Mouse (Mus musculus) limb, embryonic 14.5 days (tissue): ENCODE data around the gene Mpped2. TPM values are rescaled to one million over a fixed set of nuclear protein-coding genes. Genes with fewer than 3 reads are reported as not detected.

Experiments used
- ATAC-seq: fragments of 200-750 bp; cut with Nextera tagmentation; 2 replicates; pipeline ENCODE4 v1.8.0; 2017; ENCODE audit warnings: low read depth, moderate number of reproducible peaks, moderate TSS enrichment; ENCODE audit not compliant: low FRiP score
- DNase-seq: peaks from one replicate; pipeline ENCODE4 v3.0.0-alpha.2; 2015; ENCODE audit warnings: low spot score
- H3K27ac ChIP-seq: fragments of 300-500 bp; sonication (generic); replicated peaks from 2 replicates; pipeline ENCODE4 v1.5.1; 2014; ENCODE audit warnings: low read depth, mild to moderate bottlenecking, low read length, moderate library complexity, mixed read lengths
- H3K27me3 ChIP-seq: fragments of 300-500 bp; sonication (generic); 2 replicates; pipeline ENCODE4 v1.6.1; 2014; ENCODE audit warnings: low read length, mixed read lengths; ENCODE audit not compliant: control insufficient read depth, insufficient read depth
- H3K36me3 ChIP-seq: fragments of 300-500 bp; sonication (generic); 2 replicates; pipeline ENCODE4 v1.6.1; 2014; ENCODE audit warnings: mild to moderate bottlenecking, low read length, moderate library complexity, mixed read lengths; ENCODE audit not compliant: control insufficient read depth, insufficient read depth
- H3K4me1 ChIP-seq: fragments of 300-500 bp; sonication (generic); 2 replicates; pipeline ENCODE4 v1.6.1; 2014; ENCODE audit warnings: antibody characterized with exemption, low read length, mixed read lengths; ENCODE audit not compliant: control insufficient read depth, insufficient read depth
- H3K4me2 ChIP-seq: fragments of 300-500 bp; sonication (generic); replicated peaks from 2 replicates; pipeline ENCODE4 v1.6.1; 2014; ENCODE audit warnings: low read depth, mild to moderate bottlenecking, low read length, moderate library complexity; ENCODE audit not compliant: severe bottlenecking
- H3K4me3 ChIP-seq: fragments of 300-500 bp; sonication (generic); replicated peaks from 2 replicates; pipeline ENCODE4 v1.5.1; 2014; ENCODE audit warnings: low read length
- H3K9ac ChIP-seq: fragments of 300-500 bp; sonication (generic); 2 replicates; pipeline ENCODE4 v1.6.1; 2014; ENCODE audit warnings: mild to moderate bottlenecking, low read depth, low read length, moderate library complexity; ENCODE audit not compliant: severe bottlenecking
- H3K9me3 ChIP-seq: fragments of 300-500 bp; sonication (generic); 2 replicates; pipeline ENCODE4 v1.6.1; 2016; ENCODE audit warnings: low read length; ENCODE audit not compliant: control insufficient read depth
- POLR2A ChIP-seq: fragments of 200-500 bp; IDR thresholded peaks from 2 replicates; pipeline ENCODE4 v1.8.0; 2012; ENCODE audit warnings: inconsistent platforms, mild to moderate bottlenecking, moderate library complexity, borderline replicate concordance; ENCODE audit not compliant: insufficient read depth, insufficient read length; ENCODE audit errors: extremely low read depth
- WGBS: fragments of 180-500 bp; shearing (Covaris S2); extraction: QIAGEN DNeasy Blood & Tissue Kit; methylation state at CpG from one replicate; pipeline ENCODE4 v1.1.7; 2014; 5-methylcytosine and 5-hydroxymethylcytosine counted together
- polyA plus RNA-seq, 2 experiments: library from polyadenylated mRNA; depleted of rRNA in 1 of 2; stranded (reverse) in 1 of 2; unstranded in 1 of 2; fragments of >200 nt; fragmentation: Nextera tagmentation in 1 of 2; extraction: Ambion mirVana in 1 of 2; gene quantifications; 2 replicates each; pipeline versions ENCODE4 v1.2.1 to v1.2.3; 2012 to 2014

Gene Mpped2
- polyA plus RNA-seq, 2 experiments: 37.8 to 79.5 TPM

DNA sequence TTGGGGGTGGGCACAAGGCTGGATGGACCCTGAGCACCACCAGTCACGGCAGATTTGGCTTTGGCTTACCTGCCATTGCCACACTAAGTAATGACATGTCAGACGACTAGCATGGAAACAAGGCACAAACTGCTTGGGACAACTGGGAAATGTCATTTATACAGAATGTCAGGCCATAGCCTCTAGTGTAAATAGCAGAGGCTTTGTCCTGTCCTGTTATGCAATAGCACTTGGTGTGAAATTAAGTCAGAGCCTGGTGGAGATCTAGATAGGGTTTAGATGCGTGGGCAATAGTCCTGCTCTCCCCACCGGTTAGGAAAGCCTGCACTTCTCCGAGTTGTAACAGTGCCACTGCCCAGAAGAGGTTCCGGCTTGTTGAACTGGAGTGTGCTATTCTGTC, 128.8 kb downstream of the Mpped2 start:
- 55% methylated on average over 6 of the region's 6 CpGs for WGBS
- no peak overlapping the region for H3K9ac ChIP-seq
- H3K27me3 ChIP-seq: no peaks in the 10 kb centered on the region
- no peak for DNase-seq
- 0 out of 2 replicates have a peak, but pooled peaks cover 4% of the 10 kb centered on the region for H3K4me1 ChIP-seq
- no peaks in the 10 kb centered on the region for H3K36me3 ChIP-seq
- no peak overlapping the region for H3K4me2 ChIP-seq
- H3K27ac ChIP-seq: no peak overlapping the region
- no peak overlapping the region for H3K4me3 ChIP-seq
- no peak for TF ChIP-seq POLR2A
- no peaks in the 10 kb centered on the region for H3K9me3 ChIP-seq
- ATAC-seq: no peak

DNA sequence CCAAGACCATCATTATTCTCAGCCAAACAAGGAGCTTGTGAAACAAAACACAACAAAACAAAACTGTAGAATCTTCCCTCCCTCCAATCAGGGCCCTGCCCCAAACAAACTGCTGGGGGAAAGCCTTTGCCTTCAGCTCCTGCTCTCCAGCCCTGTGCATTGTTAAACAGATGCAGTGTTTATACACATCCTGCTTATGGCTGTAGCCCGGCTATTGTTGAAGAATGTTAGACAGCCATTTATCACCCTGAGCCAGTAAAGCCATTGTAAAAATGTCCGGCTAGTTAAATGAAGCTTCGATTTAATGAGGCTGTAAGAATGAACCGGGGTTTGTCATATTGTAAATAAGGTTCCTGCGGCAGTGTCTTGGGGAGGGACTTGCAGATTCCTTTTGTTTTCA, 129.5 kb downstream of the Mpped2 start:
- Histone ChIP-seq H3K9me3 (no peaks in the 10 kb centered on the region), H3K36me3 (no peaks in the 10 kb centered on the region), H3K27me3 (no peaks in the 10 kb centered on the region), H3K4me3 (no peak overlapping the region), H3K4me2 (no peak overlapping the region), H3K9ac (no peak overlapping the region), H3K27ac (no peak overlapping the region), H3K4me1 (0 out of 2 replicates have a peak, but pooled peaks cover 4% of the 10 kb centered on the region)
- no peak for TF ChIP-seq POLR2A
- DNase-seq (no peak), ATAC-seq (no peak)
- 14% methylated on average over 5 of the region's 5 CpGs for WGBS

- ATAC-seq: no peak
- no peaks in the 10 kb centered on the region for H3K27me3 ChIP-seq
- TF ChIP-seq POLR2A: no peak
- H3K36me3 ChIP-seq: no peaks in the 10 kb centered on the region
- 81% methylated on average over 2 of the region's 2 CpGs for WGBS
- no peak overlapping the region for H3K27ac ChIP-seq
- no peaks in the 10 kb centered on the region for H3K9me3 ChIP-seq
- H3K4me1 ChIP-seq: peaks cover 13% of the 10 kb centered on the region
- no peak for DNase-seq
- H3K9ac ChIP-seq: no peak overlapping the region
- H3K4me2 ChIP-seq: no peak overlapping the region
- no peak overlapping the region for H3K4me3 ChIP-seq
Observed at GRCm38 (mm10) chr2:106825461-106825860, 132.4 kb downstream of the Mpped2 start.

DNA sequence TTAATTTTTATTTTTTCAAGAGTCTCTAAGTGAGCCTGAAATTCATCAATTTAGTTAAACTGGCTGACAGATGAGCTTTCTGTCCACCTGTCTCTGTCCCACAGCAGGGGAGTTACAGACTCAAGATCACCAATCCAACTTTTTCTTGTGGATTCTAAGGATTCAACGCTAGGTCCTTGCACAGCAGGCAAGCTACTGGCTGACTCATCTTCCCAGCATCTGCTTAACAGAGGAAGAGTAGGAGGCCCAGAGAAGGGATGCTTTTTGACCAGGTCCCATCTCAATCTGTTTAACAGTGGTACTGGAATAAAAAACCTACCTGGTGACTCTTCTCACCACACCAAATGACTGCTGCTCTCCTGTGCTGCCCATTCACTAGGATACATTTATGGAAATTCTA, 133.0 kb downstream of the Mpped2 start:
- WGBS: 92% methylated on average over 1 of the region's 1 CpGs
- H3K4me3 ChIP-seq: no peak overlapping the region
- no peaks in the 10 kb centered on the region for H3K27me3 ChIP-seq
- no peaks in the 10 kb centered on the region for H3K36me3 ChIP-seq
- H3K9me3 ChIP-seq: no peaks in the 10 kb centered on the region
- peaks cover 13% of the 10 kb centered on the region for H3K4me1 ChIP-seq
- H3K27ac ChIP-seq: no peak overlapping the region
- H3K4me2 ChIP-seq: no peak overlapping the region
- DNase-seq (no peak), ATAC-seq (no peak)
- no peak for TF ChIP-seq POLR2A
- H3K9ac ChIP-seq: no peak overlapping the region

DNA sequence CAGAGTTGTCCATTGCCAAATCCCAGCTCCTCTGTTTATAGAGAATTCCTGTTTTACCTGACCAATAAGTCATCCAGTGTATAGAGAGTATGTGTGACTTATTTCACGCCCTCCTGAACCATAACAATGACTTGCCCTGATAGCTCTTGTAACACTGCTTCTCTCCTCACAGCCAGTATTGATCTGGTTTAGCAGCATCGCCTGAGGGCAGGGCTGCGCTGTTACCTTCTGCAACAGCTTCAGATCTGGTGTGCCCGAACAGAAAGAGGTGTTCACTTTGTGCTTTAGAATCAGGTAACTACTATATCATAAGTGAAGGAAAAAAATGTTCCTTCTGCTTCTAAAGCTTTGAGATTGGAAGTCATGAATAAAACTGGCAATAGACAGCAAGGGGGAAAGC, 133.7 kb downstream of the Mpped2 start:
- 88% methylated on average over 4 of the region's 4 CpGs for WGBS
- Histone ChIP-seq H3K27me3 (no peaks in the 10 kb centered on the region), H3K27ac (no peak overlapping the region), H3K9me3 (no peaks in the 10 kb centered on the region), H3K9ac (no peak overlapping the region), H3K4me3 (no peak overlapping the region), H3K36me3 (no peaks in the 10 kb centered on the region), H3K4me1 (peaks cover 12% of the 10 kb centered on the region), H3K4me2 (no peak overlapping the region)
- no peak for TF ChIP-seq POLR2A
- no peak for ATAC-seq
- no peak for DNase-seq

DNA sequence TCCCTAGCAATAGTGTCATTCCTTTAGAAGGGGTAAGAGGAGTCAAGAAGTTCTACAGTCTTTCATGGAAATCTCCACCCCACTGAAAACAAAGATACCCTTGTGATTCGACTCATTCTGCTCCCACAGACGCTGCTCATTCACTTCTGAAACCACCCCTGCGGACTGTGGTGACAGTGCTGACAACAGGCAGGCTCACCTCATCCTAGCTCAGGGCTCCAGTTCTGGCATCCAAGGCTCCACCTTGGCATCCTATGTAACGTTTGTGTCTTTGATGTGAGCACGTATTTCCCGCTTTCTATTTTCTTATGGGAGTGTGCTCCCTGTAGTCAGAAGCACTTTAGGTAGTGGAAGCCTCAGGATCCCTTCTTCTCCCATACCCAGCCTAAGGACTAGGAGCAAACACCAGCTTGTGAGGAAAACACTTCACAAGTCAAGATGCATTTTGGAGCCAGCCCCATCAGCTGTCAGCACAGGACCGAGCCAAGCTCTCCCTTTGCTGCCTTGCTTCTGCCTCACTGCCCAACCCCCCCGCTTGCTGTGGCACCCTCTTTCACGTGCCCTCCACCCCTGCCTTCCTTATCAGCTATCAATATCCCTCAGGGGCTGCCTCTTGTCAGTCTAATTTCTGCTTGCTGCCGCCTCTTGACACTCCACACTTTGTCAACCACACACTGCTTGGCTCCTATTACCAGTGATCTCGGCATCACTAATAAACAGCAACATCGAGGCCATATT, 135.7 kb downstream of the Mpped2 start:
- ATAC-seq: no peak
- peaks cover 9% of the 10 kb centered on the region for H3K4me1 ChIP-seq
- H3K4me3 ChIP-seq: no peak overlapping the region
- no peaks in the 10 kb centered on the region for H3K36me3 ChIP-seq
- no peak overlapping the region for H3K27ac ChIP-seq
- TF ChIP-seq POLR2A: no peak
- no peak overlapping the region for H3K9ac ChIP-seq
- H3K9me3 ChIP-seq: no peaks in the 10 kb centered on the region
- H3K27me3 ChIP-seq: no peaks in the 10 kb centered on the region
- 49% methylated on average over 12 of the region's 12 CpGs for WGBS
- no peak for DNase-seq
- H3K4me2 ChIP-seq: no peak overlapping the region
